Mouse (Mus musculus) G1E (cell line): ENCODE data around the gene Zfp385a.

Source experiments
- CTCF ChIP-seq: IDR thresholded peaks from 2 replicates; pipeline ENCODE4 v1.5.1; 2012; ENCODE audit warnings: low read depth, low read length, inconsistent platforms, mixed read lengths
- GATA1 ChIP-seq: IDR thresholded peaks from 2 replicates; pipeline ENCODE4 v1.6.1; 2012; ENCODE audit warnings: borderline replicate concordance, low read length, inconsistent platforms, mixed read lengths
- TAL1 ChIP-seq: conservative IDR thresholded peaks from 2 replicates; pipeline ENCODE4 v1.6.1; 2012; ENCODE audit warnings: low read depth, low read length, inconsistent platforms, mixed read lengths

DNA sequence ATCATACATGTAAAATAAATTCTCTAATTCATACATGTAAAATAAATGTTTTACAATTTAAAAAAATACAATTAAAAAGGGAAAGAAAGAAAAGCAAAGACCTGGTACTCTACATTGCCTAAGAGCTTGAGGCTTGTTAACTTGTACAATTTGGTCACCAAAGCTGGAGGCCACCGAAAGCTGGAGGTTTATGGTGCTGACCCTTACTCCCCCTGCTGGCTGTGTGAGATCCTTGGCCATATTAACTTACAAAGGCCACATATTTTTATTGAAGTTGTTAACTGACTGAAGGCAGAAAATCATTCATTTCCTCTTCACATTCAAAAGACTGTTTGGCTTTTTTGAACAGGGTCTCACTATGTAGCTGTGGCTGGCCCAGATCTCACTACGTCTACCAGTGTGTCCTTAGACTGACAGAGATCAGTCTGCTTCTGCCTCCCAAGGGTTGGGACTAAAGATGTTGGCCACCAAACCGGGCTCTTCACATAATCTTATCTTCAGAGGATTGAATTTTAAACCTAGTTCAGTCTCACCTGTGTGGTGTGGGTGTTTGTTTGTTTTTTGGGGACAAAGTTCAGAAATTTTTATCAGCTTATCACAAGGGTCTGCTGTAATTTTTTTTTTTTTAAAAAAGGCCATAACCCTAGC, 59.0 kb downstream of the Zfp385a start:
- TF ChIP-seq CTCF (peak; percentile 50), TAL1 (no peak), GATA1 (no peak)
